Mouse (Mus musculus) bone marrow, adult 2 months (tissue): ENCODE measurements around the gene Nob1.

Experiments
- CTCF ChIP-seq: fragments of 200-500 bp; IDR thresholded peaks from 2 replicates; pipeline ENCODE4 v1.5.1; 2011; ENCODE audit warnings: low read length, control low read depth; ENCODE audit not compliant: control insufficient read depth, insufficient read depth
- POLR2A ChIP-seq: fragments of 200-500 bp; IDR thresholded peaks from 2 replicates; pipeline ENCODE4 v1.6.1; 2011; ENCODE audit warnings: low read depth, mild to moderate bottlenecking, control low read depth, low read length, borderline replicate concordance; ENCODE audit not compliant: control insufficient read depth

DNA sequence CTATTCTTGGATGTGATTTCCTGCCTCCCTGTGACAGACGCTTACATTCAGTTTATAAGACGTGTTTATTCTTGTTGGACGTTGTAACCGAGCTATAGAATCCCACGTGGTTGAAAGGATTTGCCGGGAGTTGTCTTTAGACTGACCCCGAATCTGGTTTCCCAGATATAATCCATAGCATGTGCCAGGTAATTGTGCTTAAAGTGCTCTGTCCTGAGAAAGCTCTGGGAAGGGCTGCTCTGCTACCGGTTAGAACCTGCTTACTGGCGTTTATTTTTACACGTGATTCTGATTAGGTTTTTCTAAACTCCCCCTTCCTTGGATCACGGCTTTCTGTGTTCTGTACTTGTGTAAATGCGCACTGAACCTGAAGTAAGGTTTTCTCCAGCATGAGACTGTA, 27.2 kb downstream of the Nob1 start:
- TF ChIP-seq POLR2A: no peak
- no peak for TF ChIP-seq CTCF
